Mouse (Mus musculus): ENCODE results near the gene Kdelr2. TPM values are rescaled to one million over a fixed set of nuclear protein-coding genes. Genes with fewer than 3 reads are reported as not detected.

Gene Kdelr2
- polyA plus RNA-seq, 1 experiment, result 147 TPM

- no peak for DNase-seq (ENCODE audit: low read depth)
These were observed 67.0 kb downstream of the Kdelr2 start for GRCm38 (mm10) chr5:143470421-143471164.

DNA sequence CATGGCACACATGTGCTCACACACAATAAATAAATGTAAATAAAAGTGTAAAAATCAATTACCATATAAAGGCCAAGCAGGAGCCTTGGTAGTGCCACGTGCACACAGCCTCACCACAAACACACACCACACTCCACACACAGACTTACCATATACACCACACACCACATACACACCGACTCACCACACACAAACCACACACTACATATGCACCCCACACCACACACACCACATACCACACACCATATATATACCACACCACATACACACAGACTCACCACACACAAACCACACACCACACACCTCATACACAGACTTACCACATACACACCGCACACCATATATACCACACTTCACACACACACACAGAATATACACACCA is 67.5 kb downstream of the Kdelr2 start:
- DNase-seq (ENCODE audit: low read depth), result no peak

Other genes starting within 250 kb of the Kdelr2 start
- 5.0 and 5.2 TPM in 2 replicates for gene Rbak, start 223.1 kb upstream of the Kdelr2 start, polyA plus RNA-seq (2012; rRNA removed)
- not detected in 2 replicates for gene Spdye4b, start 222.8 kb upstream of the Kdelr2 start, polyA plus RNA-seq (2012; rRNA removed)
- gene Spdye4a, start 176.9 kb upstream of the Kdelr2 start, polyA plus RNA-seq (2012; rRNA removed), result not detected in 2 replicates
- gene Zfp12, start 168.7 kb upstream of the Kdelr2 start, polyA plus RNA-seq (2012; rRNA removed), result 9.0 and 9.9 TPM in 2 replicates
- gene Zfp316, start 133.8 kb upstream of the Kdelr2 start, polyA plus RNA-seq (2012; rRNA removed), result 10.2 and 15.0 TPM in 2 replicates
- 1.3 and 1.4 TPM in 2 replicates for gene Zfp853, start 110.2 kb upstream of the Kdelr2 start, polyA plus RNA-seq (2012; rRNA removed)
- 12.8 and 17.7 TPM in 2 replicates for gene E130309D02Rik, start 88.5 kb upstream of the Kdelr2 start, polyA plus RNA-seq (2012; rRNA removed)
- 110 and 118 TPM in 2 replicates for gene Zdhhc4, start 74.6 kb upstream of the Kdelr2 start, polyA plus RNA-seq (2012; rRNA removed)
- 0.03 TPM in 1 of 2 replicates, not detected in the other for gene Grid2ip, start 46.5 kb upstream of the Kdelr2 start, polyA plus RNA-seq (2012; rRNA removed)
- 15.6 and 19.5 TPM in 2 replicates for gene Daglb, start 60.7 kb downstream of the Kdelr2 start, polyA plus RNA-seq (2012; rRNA removed)
- 340 and 347 TPM in 2 replicates for gene Rac1, start 124.2 kb downstream of the Kdelr2 start, polyA plus RNA-seq (2012; rRNA removed)
- gene Cyth3, start 218.6 kb downstream of the Kdelr2 start, polyA plus RNA-seq (2012; rRNA removed), result 33.5 and 37.2 TPM in 2 replicates

Measured in gonadal fat pad, adult 2 months (tissue).